Mouse (Mus musculus) frontal cortex, postnatal 25 days (tissue): ENCODE results near the gene Chst11.

Experiments used
- DNase-seq, 2 experiments: peaks; one replicate each; pipeline ENCODE4 v3.0.0; 2022; ENCODE audit warnings: low spot score in 2 of 2

The Chst11 gene

GRCm38 (mm10) chr10:83032559-83032958 is 47.3 kb downstream of the Chst11 start:
- DNase-seq = no peak

- no peak for DNase-seq
Observed at GRCm38 (mm10) chr10:83036340-83037045, 51.2 kb downstream of the Chst11 start.

- peak; percentile 10 to 41 for DNase-seq
Observed at GRCm38 (mm10) chr10:83038166-83038565, 52.9 kb downstream of the Chst11 start.

DNA sequence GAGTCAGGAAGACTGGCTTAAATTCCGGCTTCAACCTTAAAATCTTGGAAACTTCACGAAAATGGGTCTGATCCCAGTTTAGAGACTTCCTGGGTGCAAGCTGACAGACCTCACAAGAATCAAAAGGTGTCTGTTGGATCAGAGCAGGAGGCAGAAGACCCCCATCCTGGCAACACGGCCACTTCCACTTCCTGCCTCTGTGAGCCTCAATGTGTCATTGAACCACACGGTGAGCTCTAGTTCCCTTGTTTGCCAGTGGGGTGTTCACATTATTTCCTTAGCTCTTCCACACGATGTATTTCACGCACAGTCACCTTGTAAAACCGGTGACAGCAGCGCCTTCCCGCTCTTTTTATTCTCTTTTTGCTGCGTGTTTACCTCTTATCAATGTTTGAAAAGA is 54.1 kb downstream of the Chst11 start:
- DNase-seq = no peak

DNA sequence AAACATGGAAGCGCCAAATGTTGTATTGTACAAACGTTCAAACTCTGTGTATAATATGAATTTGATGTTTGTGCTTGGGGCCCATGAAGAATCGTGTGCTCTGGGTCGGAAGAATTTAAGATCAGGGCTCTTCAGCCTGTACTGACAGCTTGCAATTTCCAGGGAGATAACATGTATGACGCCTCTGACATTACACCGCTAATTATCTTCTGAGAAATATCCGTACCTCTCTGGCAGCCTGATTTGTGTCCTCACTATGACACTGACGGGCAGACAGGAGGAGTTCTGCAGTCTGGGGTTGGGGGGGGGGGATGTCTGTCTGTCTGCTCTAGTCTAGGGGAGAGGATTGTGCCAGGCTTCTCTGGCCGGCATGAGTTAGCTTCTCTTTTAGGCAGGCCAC is 56.6 kb downstream of the Chst11 start:
- DNase-seq = no peak

- DNase-seq = no peak
Observed at GRCm38 (mm10) chr10:83042613-83043477, 57.5 kb downstream of the Chst11 start.

DNA sequence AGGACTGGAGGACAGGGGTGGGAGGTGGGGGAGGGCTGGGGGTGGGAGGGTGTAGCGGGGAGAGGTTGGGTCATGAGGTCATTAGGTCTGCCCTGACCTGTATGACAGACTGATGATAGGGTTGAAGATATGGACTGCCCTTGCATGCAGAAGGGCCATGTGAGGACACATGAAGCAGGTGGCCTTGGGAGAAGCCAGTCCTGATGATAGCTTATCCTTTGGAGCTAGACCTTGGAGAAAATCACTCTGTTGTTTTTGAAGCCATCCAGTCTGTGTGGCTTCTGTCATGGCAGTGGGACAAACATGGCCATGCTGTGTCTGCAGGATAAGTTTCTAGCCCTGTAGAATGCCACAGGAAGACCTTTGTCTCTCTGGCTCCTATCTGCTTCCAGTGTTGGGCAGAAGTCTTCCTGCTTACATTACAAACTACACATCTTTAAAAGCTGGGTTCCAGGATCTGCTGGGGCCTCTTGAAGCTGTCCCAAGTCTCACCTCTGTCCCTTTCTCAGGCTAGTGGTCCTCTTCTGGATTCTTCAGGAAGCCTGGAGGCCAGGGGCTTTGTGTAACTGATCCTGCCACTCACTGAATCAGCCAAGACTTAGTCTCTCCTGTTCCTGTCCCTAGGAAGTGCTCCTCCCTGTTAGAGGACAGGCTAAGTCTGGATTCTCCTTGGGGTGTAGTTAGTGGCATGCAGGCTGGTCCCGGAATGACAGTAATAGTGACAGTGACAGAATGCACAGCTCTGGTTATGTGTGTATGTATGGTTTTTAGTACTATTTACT is 58.4 kb downstream of the Chst11 start:
- no peak for DNase-seq

DNA sequence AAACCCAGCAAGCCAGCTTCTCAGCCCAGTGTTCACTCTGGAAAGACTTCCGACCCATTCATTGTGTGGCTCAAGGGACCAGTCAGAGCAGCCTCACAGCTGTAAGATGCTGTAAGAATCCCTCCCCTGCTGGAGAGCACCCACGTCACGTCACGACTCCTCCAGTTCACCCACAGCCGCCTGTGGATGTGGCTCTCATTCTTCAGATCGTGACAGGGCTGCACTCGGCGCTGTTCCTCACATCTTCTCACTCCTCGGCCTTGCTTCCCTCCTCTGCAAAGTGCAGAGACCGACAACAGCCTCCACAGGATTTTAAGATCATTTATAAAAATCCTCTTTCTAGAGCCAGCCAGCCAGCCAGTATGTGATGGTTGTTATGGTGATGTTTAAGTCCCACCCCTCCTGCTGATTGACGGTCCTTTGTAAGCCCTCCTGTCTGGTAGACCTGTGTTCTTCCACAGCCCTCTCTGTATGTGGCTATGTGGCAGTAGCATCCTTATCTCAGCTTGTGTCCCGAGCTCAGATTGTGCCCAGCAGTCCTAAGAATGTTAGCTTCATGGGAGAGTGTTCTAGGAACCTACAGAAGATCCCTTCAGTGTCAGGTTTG is 64.0 kb downstream of the Chst11 start:
- DNase-seq = peak; percentile 29 to 35

GRCm38 (mm10) chr10:83053886-83054550 is 68.7 kb downstream of the Chst11 start:
- DNase-seq = no peak

GRCm38 (mm10) chr10:83056291-83056690 is 71.0 kb downstream of the Chst11 start:
- no peak for DNase-seq

DNA sequence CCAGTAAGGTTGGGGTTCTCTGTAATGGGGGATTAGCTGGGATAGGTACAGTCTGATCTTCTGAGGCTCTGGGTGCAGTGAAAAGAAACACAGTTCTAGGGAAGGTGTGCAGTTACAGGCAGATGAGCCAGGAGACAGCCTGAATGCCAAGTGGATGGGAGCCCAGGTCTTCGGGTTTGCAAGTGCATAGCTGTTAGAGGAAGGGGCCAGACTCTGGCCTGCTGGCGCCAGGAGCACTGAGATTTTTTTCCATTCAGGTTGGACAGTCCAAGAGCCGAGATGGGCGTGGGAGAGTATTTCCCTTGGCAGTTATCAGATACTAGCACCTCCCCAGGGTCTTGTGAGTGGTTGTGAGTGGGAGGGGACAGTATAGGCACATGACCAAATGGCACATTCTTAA is 71.6 kb downstream of the Chst11 start:
- no peak for DNase-seq

- DNase-seq = no peak
Observed at GRCm38 (mm10) chr10:83060066-83060782, 74.9 kb downstream of the Chst11 start.

DNA sequence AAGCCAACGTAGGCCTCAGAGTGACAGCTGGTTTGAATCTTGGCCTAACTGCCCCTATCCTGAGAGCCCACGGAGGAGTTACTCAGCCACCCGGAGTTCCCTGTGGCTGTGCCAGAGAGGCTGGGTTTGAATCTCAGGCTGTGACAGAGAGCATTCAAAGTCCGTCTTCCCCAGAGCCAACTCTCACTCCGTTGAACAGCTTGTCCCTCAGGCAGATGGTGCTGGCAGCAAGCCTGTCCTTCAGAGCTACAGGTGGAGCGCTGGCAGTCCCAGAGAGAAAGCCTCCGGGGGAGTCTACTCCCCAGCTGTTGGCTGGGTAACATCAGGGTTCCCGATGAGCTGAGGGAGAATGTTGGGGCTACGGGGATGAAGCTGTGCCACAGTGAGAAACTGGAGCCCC is 77.0 kb downstream of the Chst11 start:
- peak; percentile 32 to 49 for DNase-seq

DNA sequence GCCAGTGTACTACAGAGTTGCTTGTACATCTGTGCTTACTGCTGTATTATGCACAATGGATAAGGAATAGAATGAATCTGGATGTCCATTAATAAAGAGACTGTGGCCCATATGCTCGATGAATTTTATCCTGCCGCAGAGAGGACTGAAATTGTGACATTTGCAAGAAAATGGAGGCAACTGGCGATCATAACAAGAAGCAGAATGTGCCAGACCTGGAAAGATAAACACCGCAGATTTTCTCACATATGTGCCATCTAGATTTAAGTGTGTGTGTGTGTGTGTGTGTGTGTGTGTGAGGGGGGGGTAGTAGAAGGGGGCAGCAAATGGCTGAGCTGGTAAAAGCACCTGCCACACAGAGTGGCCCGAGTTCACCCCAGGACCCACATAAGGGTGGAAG is 79.5 kb downstream of the Chst11 start:
- no peak for DNase-seq

DNA sequence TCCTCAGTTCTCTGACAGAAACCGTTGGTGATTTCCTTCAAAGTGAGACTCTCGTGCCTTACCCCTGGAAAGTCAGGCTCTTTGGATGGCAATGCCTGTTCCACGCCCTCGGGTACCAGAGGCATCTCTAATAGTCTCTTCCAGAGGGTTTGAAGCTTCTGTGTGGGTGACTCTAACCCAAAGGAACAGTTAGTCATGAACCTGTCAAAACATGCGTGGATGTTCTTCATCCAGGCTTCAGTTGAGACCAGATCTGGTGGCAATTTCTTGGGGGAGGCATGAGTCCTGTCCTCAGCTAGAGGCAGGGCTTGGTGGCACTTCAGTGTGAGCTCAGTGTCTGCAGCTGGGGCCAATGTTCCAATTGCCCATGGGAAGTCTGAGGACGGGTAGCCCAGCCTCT is 80.9 kb downstream of the Chst11 start:
- DNase-seq = no peak

DNA sequence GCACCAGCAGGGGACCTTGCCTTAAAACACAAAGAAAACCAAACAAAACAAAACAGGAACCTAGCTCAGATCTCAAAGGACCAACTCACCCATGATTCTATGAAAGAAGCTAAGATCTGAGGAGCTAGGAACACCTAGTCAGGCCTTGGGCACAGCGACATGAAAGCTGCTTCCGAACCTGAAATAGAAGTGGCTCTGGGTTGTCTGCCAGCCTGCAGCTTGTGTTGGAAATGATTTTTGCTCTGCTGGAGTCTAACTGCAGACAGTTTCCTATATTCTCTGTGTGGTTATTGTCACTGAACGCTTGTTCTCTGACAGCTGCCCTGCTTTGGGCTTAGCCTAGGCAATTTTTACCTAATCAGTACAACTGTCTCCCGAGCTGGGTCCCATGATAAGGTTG is 82.0 kb downstream of the Chst11 start:
- no peak for DNase-seq

DNA sequence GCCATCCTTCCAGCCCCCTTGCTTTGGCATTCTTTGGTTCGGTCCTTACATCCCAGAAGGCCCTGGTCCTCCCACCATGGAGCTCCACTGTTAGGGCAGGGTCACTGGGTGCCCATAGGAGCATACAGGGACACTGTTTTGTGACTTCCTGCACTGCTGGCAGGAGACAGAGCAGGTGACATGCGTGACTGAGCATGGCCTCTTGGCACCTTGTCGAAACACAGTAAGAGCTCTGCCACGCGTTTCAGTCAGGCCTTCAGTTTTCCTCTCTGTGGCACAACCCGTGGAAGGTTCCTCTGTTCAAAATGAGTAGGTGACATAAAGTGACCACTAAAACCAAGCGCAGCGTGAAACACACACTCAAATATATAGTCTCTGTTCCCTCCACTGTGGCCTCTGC is 83.2 kb downstream of the Chst11 start:
- DNase-seq = no peak

- DNase-seq = no peak
Observed at GRCm38 (mm10) chr10:83069791-83070190, 84.5 kb downstream of the Chst11 start.

DNA sequence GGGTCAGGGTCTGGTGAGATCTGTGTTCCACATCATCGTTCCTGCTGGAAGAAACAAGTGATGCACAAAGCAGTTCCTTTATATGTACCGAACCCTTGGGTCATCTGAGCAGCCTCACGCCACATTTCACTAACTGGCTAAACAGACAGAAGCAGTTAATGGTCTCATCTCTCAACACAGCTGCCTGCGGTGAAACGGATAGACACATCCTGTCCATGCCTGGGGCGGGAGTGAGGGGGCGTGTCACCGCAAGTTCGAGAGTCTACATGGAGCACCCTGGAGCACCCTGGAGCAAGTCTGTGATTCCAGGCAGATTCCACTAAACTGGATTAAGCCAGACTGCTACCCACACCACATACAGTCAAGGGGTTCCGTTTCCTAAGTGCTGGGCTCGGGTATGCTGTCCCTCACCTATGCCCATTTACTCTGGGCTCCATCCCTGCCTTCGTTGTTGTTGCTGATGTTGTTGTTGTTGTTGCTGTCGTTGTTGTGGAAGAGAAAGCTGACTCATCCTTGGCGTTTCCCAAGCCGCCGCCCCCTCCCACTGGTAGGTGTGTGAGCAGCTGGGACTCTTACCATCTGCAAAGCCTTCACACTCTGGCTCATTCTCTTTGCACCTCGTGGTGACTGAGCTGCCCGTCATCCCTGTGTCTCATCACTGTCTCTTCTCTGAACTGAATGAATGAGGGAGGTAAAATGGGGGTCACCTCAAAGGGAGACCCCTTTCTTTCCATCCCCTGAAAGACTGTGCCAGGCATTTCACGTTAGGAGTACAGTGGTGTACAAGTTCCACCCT is 86.7 kb downstream of the Chst11 start:
- no peak for DNase-seq

- no peak for DNase-seq
Observed at GRCm38 (mm10) chr10:83073119-83073518, 87.8 kb downstream of the Chst11 start.
